Mouse (Mus musculus) intestine, postnatal 0 days (tissue): ENCODE results near the gene Ltb4r2. TPM values are rescaled to one million over a fixed set of nuclear protein-coding genes. Genes with fewer than 3 reads are reported as not detected.
A peak's percentile ranks its signal among the peaks of the same experiment; 100 is the strongest.

Experiments
- ATAC-seq: fragments of 200-750 bp; cut with Nextera tagmentation; 2 replicates; pipeline ENCODE4 v1.8.0; 2017; ENCODE audit warnings: mild to moderate bottlenecking, moderate TSS enrichment, moderate library complexity
- H3K27ac ChIP-seq: fragments of 300-500 bp; sonication (generic); 2 replicates; pipeline ENCODE4 v1.5.1; 2014; ENCODE audit warnings: mild to moderate bottlenecking, low read depth, low read length, moderate library complexity
- H3K27me3 ChIP-seq: fragments of 300-500 bp; sonication (generic); replicated peaks from 2 replicates; pipeline ENCODE4 v1.6.1; 2014; ENCODE audit warnings: low read length, mixed read lengths; ENCODE audit not compliant: control insufficient read depth, insufficient read depth
- H3K36me3 ChIP-seq: fragments of 300-500 bp; sonication (generic); 2 replicates; pipeline ENCODE4 v1.6.1; 2014; ENCODE audit warnings: mild to moderate bottlenecking, moderate library complexity; ENCODE audit not compliant: control insufficient read depth, insufficient read depth
- H3K4me1 ChIP-seq: fragments of 300-500 bp; sonication (generic); replicated peaks from 2 replicates; pipeline ENCODE4 v1.6.1; 2014; ENCODE audit warnings: antibody characterized with exemption, low read length, mixed read lengths; ENCODE audit not compliant: control insufficient read depth, insufficient read depth
- H3K4me2 ChIP-seq: fragments of 300-500 bp; sonication (generic); replicated peaks from 2 replicates; pipeline ENCODE4 v1.6.1; 2014; ENCODE audit warnings: low read depth, mild to moderate bottlenecking, moderate library complexity
- H3K4me3 ChIP-seq: fragments of 300-500 bp; sonication (generic); 2 replicates; pipeline ENCODE4 v1.5.1; 2014; ENCODE audit warnings: low read depth, low read length
- H3K9ac ChIP-seq: fragments of 300-500 bp; sonication (generic); 2 replicates; pipeline ENCODE4 v1.6.1; 2014; ENCODE audit warnings: mild to moderate bottlenecking, low read depth, low read length
- H3K9me3 ChIP-seq: fragments of 300-500 bp; sonication (generic); 2 replicates; pipeline ENCODE4 v1.6.1; 2016; ENCODE audit warnings: mixed run types; ENCODE audit not compliant: control insufficient read depth
- CTCF ChIP-seq: sonication (generic); IDR thresholded peaks from 2 replicates; pipeline ENCODE4 v1.5.1; 2016; ENCODE audit warnings: low read depth, mild to moderate bottlenecking, control low read depth, antibody characterized with exemption, moderate library complexity
- WGBS: fragments of 180-500 bp; shearing (Covaris S2); extraction: QIAGEN DNeasy Blood & Tissue Kit; methylation state at CpG from one replicate; pipeline ENCODE4 v1.1.7; 2014; 5-methylcytosine and 5-hydroxymethylcytosine counted together
- polyA plus RNA-seq: library from polyadenylated mRNA; unstranded; fragments of >200 nt; fragmentation: Nextera tagmentation; extraction: Ambion mirVana; gene quantifications from 2 replicates; pipeline ENCODE4 v1.2.1, GENCODE M21; 2015

Ltb4r2 gene
- 6.7 and 9.0 TPM in 2 replicates for polyA plus RNA-seq

DNA sequence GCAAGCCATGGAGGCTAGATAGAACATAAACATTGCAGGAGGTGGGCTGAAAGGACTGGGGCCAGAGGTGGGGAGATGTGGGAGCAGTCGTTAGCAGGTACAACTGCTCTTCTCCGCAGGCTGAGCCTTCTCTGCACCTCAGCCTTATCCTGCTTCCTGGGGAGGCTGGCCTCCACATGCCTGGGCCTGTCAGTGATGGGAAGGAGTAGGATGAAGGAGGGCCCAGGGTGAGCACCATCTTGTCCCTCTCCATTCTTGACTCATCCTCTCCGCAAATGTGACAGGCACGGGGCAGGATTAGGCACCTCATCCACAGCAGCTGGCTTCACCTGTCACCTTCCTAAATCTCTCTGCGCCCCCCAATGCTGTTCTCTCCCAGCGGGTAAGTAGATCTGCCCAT is at the start of gene Ltb4r2:
Gene Ltb4r2, plus strand, starts transcription at position 266 of the 400 bp plus-strand sequence.
- Histone ChIP-seq H3K4me3 (peak within 1 kb of the TSS; percentile 46), H3K9ac (peak within 1 kb of the TSS; percentile 50), H3K9me3 (no peaks in the 10 kb centered on the region), H3K4me1 (peaks cover 3% of the 10 kb centered on the region; the same call in 1 of the 2 replicates), H3K27ac (no peak within 1 kb of the TSS), H3K4me2 (peak within 1 kb of the TSS; percentile 89), H3K27me3 (peaks cover 9% of the 10 kb centered on the region; the same call in 1 of the 2 replicates), H3K36me3 (peaks cover 5% of the 10 kb centered on the region; the same call in 1 of the 2 replicates)
- WGBS, result 86% methylated on average over 6 of the region's 6 CpGs
- no peak for ATAC-seq
- no peak for TF ChIP-seq CTCF

DNA sequence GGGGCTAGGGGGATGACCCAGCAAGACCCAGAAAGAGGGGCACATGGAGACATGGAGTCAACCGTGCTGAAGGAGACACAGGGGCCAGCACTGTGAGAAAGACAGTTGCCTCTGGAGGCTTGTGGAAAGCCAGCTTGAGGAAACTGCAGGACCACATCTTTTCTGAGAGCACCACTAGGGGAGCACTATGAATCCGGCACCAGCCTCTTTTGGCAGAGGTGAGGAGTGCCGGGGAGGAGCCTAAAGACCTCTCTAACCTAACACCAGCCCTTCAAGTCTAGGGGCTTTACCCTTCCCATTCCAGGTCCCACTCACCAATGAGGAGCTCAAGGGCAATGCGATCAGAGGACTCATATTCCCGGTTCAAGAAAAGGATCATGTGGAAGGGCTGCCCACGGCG is 49.4 kb upstream of the Ltb4r2 start:
- Histone ChIP-seq H3K9ac (no peak overlapping the region), H3K4me2 (no peak overlapping the region), H3K27ac (no peak overlapping the region), H3K36me3 (peaks cover 6% of the 10 kb centered on the region; the same call in 1 of the 2 replicates), H3K27me3 (no peaks in the 10 kb centered on the region), H3K9me3 (no peaks in the 10 kb centered on the region), H3K4me3 (no peak overlapping the region), H3K4me1 (no peaks in the 10 kb centered on the region; the same call in 1 of the 2 replicates)
- TF ChIP-seq CTCF, result 0 out of 2 replicates have a peak, but pooled peaks have one; percentile 23
- 89% methylated on average over 7 of the region's 7 CpGs for WGBS
- no peak for ATAC-seq

GRCm38 (mm10) chr14:55713007-55713728 is 48.1 kb upstream of the Ltb4r2 start:
- ATAC-seq, result peak; percentile 54; the same call in 1 of the 2 replicates
- no peak for TF ChIP-seq CTCF
- 5% methylated on average over 24 of the region's 25 CpGs for WGBS
- Histone ChIP-seq H3K36me3 (peaks cover 16% of the 10 kb centered on the region), H3K9ac (no peak overlapping the region; the same call in 1 of the 2 replicates), H3K27me3 (no peaks in the 10 kb centered on the region), H3K4me2 (peak overlapping the region; percentile 70), H3K27ac (no peak overlapping the region), H3K4me1 (no peaks in the 10 kb centered on the region; the same call in 1 of the 2 replicates), H3K9me3 (no peaks in the 10 kb centered on the region), H3K4me3 (peak overlapping the region; percentile 29)

DNA sequence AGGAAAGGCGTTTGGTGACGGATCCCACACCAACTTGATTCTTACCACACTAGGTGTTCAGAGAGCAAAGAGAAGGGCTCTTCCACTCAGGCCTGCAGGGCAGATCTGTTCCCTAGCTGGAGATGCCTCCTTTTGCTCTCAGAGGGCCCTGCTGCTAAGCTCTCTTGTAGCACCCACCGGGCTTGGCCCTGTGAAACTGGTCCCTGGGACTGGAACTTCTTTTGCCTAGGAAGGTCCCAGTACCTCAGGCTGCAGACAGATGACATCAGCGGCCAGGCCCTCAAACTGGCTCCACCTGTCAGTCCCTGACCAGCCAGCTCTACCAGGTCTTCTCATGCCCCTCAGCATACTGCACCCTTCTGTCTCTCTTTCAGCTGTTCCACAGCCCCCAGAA is 47.5 kb upstream of the Ltb4r2 start, which contains the start of gene Tgm1:
Gene Tgm1, minus strand, starts transcription at position 198 of the 394 bp plus-strand sequence.
- H3K27ac ChIP-seq, result no peak within 1 kb of the TSS
- H3K36me3 ChIP-seq, result peaks cover 22% of the 10 kb centered on the region
- peak within 1 kb of the TSS; percentile 2; the same call in 1 of the 2 replicates for H3K9ac ChIP-seq
- TF ChIP-seq CTCF, result no peak
- no peaks in the 10 kb centered on the region; the same call in 1 of the 2 replicates for H3K4me1 ChIP-seq
- 21% methylated on average over 4 of the region's 4 CpGs for WGBS
- H3K4me3 ChIP-seq, result peak within 1 kb of the TSS; percentile 29
- H3K9me3 ChIP-seq, result no peaks in the 10 kb centered on the region
- H3K27me3 ChIP-seq, result no peaks in the 10 kb centered on the region
- ATAC-seq, result no peak
- peak within 1 kb of the TSS; percentile 70 for H3K4me2 ChIP-seq

GRCm38 (mm10) chr14:55714893-55715292 is 46.3 kb upstream of the Ltb4r2 start:
- no peak for TF ChIP-seq CTCF
- 22% methylated on average over 6 of the region's 6 CpGs for WGBS
- Histone ChIP-seq H3K9ac (no peak overlapping the region), H3K27me3 (no peaks in the 10 kb centered on the region), H3K9me3 (no peaks in the 10 kb centered on the region), H3K4me1 (no peaks in the 10 kb centered on the region; the same call in 1 of the 2 replicates), H3K27ac (no peak overlapping the region), H3K4me3 (no peak overlapping the region), H3K36me3 (peaks cover 32% of the 10 kb centered on the region), H3K4me2 (no peak overlapping the region)
- no peak for ATAC-seq

- Histone ChIP-seq H3K4me1 (no peaks in the 10 kb centered on the region; the same call in 1 of the 2 replicates), H3K36me3 (peaks cover 38% of the 10 kb centered on the region), H3K27me3 (no peaks in the 10 kb centered on the region), H3K4me3 (no peak overlapping the region), H3K4me2 (no peak overlapping the region), H3K27ac (no peak overlapping the region), H3K9me3 (no peaks in the 10 kb centered on the region), H3K9ac (no peak overlapping the region)
- ATAC-seq, result no peak
- TF ChIP-seq CTCF, result no peak
- WGBS, result 92% methylated on average over 6 of the region's 6 CpGs
These were observed 45.0 kb upstream of the Ltb4r2 start for GRCm38 (mm10) chr14:55716271-55716670.
